Mouse (Mus musculus) lung, postnatal 0 days (tissue): ENCODE results near the gene Enpp7.

ENCODE experiments used
- CTCF ChIP-seq: IDR thresholded peaks from 2 replicates; pipeline ENCODE4 v1.5.1; 2016; ENCODE audit warnings: antibody characterized with exemption, mild to moderate bottlenecking
- EP300 ChIP-seq: IDR thresholded peaks from 2 replicates; pipeline ENCODE4 v1.6.1; 2016; ENCODE audit warnings: antibody characterized with exemption, mild to moderate bottlenecking, control low read depth

- TF ChIP-seq CTCF (peak; percentile 93), EP300 (no peak)
Measured at GRCm38 (mm10) chr11:119033874-119034558, 46.0 kb downstream of the Enpp7 start.
